Comparison of ENCODE assay signal across 17 mouse cellular contexts in the genomic region with DNA sequence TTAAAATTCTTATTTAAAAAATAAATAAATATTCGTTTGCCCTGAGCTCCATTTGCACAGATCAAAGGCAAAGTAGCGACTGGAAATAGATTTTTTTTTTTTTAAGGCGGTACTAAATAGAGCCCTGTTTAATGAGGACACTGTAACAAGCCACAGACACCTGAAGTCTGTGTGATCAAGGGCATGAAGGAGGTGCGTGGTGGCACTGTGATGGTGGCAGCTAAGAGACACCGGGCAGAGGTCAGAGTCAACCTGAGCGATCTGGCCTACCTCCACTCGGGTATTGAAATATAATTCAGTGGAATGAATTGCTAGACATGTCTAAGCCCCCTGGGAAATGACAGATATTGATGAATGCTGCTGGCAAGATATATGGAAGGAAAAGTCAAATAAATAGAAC.
"Had no signal": no experiment of that assay in that cellular context is flagged by ENCODE, and none has a peak within 500 bp of the region (broad histone marks: within the 10 kb centered on the region; RNA-seq: fewer than 3 reads in every experiment).

No protein-coding gene starts in this region.

- H3K36me3 ChIP-seq: midbrain, embryonic 10.5 days; neural tube, embryonic 13.5 days; neural tube, embryonic 15.5 days had no signal

- H3K9me3 ChIP-seq: midbrain, embryonic 10.5 days; neural tube, embryonic 13.5 days; neural tube, embryonic 15.5 days had no signal

- H3K4me3 ChIP-seq: midbrain, embryonic 10.5 days; myocyte; neural tube, embryonic 13.5 days; neural tube, embryonic 15.5 days had no signal

- H3K27ac ChIP-seq: midbrain, embryonic 10.5 days; neural tube, embryonic 13.5 days; neural tube, embryonic 15.5 days had no signal

- H3K27me3 ChIP-seq: neural tube, embryonic 13.5 days; neural tube, embryonic 15.5 days had no signal

- DNase-seq: lung, adult 18-20 months; lung, embryonic 14.5 days; lung, postnatal 10 days; lung, postnatal 4 days; midbrain, embryonic 14.5 days; retina, postnatal 1 day; right cerebral cortex, adult 18-20 months; right cerebral cortex, postnatal 25 days; right cerebral cortex, postnatal 4 days; spleen, adult 18-20 months; thymus, adult 18-20 months; thymus, postnatal 14 days; thymus, postnatal 36 days had no signal

- H3K4me1 ChIP-seq: neural tube, embryonic 15.5 days had no signal

- H3K4me2 ChIP-seq: lung, embryonic 14.5 days; neural tube, embryonic 13.5 days; neural tube, embryonic 15.5 days had no signal

- H3K9ac ChIP-seq: lung, embryonic 14.5 days; neural tube, embryonic 13.5 days; neural tube, embryonic 15.5 days had no signal
